Mouse (Mus musculus): Measurements from ENCODE around the gene Cetn4. TPM values are rescaled to one million over a fixed set of nuclear protein-coding genes. Genes with fewer than 3 reads are reported as not detected.

The Cetn4 gene
- total and polyA plus RNA-seq, 3 experiments = 0.89 to 2.2 (median 1.4) TPM

DNA sequence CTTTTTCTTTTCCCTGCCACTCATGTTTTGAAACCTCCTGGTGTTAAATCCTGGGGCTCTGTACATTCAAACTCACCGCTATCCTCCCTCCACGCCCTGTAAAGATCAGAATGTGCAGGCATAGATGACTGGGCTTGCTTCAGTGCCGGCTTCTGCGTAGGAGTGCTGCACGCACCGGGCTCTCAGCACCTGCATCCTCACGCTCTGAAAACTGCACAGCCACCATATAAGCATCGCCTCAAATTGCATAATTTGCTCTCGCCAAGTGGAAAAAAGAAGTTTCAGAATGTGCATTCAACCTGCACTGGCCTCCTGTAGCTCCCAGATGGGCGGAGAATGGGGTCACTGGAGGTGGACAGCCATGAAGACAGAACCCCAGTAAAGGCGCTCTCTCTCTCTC, 44.2 kb downstream of the Cetn4 start:
- H3K4me2 ChIP-seq (ENCODE audit: insufficient read depth, low read depth, poor library complexity, severe bottlenecking) = no peak overlapping the region; the same call in 1 of the 2 replicates
- DNase-seq (ENCODE audit: extremely low read depth) = peak; percentile 49
- dilution Hi-C loops (cut with MboI; ENCODE audit: extremely low pct_ligation_motif_present, extremely low pct_unique_long_range_greater_than_20kb, low sequenced_read_pairs) (no loop called here), in situ Hi-C loops (cut with MboI; ENCODE audit: low pct_ligation_motif_present, low pct_unique_long_range_greater_than_20kb, low sequenced_read_pairs) (loop anchor here (5.0 kb wide), 1 partner anchor 46 kb away; no protein-coding TSS in a partner anchor)
- H3K36me3 ChIP-seq (replicated peaks in 1 of 2; ENCODE audit: control insufficient read depth in 1 of 2, insufficient read depth in 1 of 2, low read length in 1 of 2) = no peaks in the 10 kb centered on the region
- no peak overlapping the region for H3K27ac ChIP-seq (ENCODE audit: insufficient read depth, low read depth)
- peaks cover 3 to 21% of the 10 kb centered on the region in 2 experiments; a peak in 3 of 4 replicates for H3K4me1 ChIP-seq (ENCODE audit: control insufficient read depth in 1 of 2, insufficient read depth in 2 of 2)
- H3K9ac ChIP-seq (ENCODE audit: insufficient read depth, low read depth) = no peak overlapping the region
- H3K79me2 ChIP-seq (replicated peaks; ENCODE audit: control insufficient read depth, extremely low read depth, insufficient read depth, poor library complexity, severe bottlenecking) = no peaks in the 10 kb centered on the region
- no peaks in the 10 kb centered on the region for H3K27me3 ChIP-seq (replicated peaks)
- no peak overlapping the region for H3K4me3 ChIP-seq (replicated peaks in 1 of 3; ENCODE audit: low read depth in 2 of 3, low read length in 2 of 3, poor library complexity in 1 of 3)
- TF ChIP-seq IRF4 (IDR thresholded peaks at IDR 0.05; ENCODE audit: low read depth, low read length) = peak; percentile 71
- TF ChIP-seq UBTF (IDR thresholded peaks at IDR 0.05; ENCODE audit: low read depth, low read length) = no peak
- TF ChIP-seq MAX (IDR thresholded peaks at IDR 0.05; ENCODE audit: low read length) = 0 out of 2 replicates have a peak, but pooled peaks have one; percentile 12
- peak; percentile 4; the same call in 1 of the 2 replicates for TF ChIP-seq JUN (IDR thresholded peaks at IDR 0.05; ENCODE audit: insufficient read depth, low read depth, low read length)
- no peak for TF ChIP-seq NELFE (IDR thresholded peaks at IDR 0.05; ENCODE audit: low read depth, low read length)
- 0 out of 2 replicates have a peak, but pooled peaks have one; percentile 32 for TF ChIP-seq SIN3A (IDR thresholded peaks at IDR 0.05; ENCODE audit: low read length)
- TF ChIP-seq ETS1 (conservative IDR thresholded peaks at IDR 0.05; ENCODE audit: low read depth, low read length) = peak; percentile 58
- 0 out of 2 replicates have a peak, but pooled peaks have one; percentile 8 for TF ChIP-seq MEF2A (IDR thresholded peaks at IDR 0.05; ENCODE audit: borderline replicate concordance, low read depth, low read length)
- TF ChIP-seq TBP (conservative IDR thresholded peaks at IDR 0.05; ENCODE audit: low read depth, low read length) = no peak
- TF ChIP-seq USF2 (conservative IDR thresholded peaks at IDR 0.05; ENCODE audit: low read depth, low read length) = no peak
- TF ChIP-seq NRF1 (IDR thresholded peaks at IDR 0.05; ENCODE audit: low read depth, low read length) = 0 out of 2 replicates have a peak, but pooled peaks have one; percentile 23
- TF ChIP-seq RAD21 (IDR thresholded peaks at IDR 0.05; ENCODE audit: low read depth, low read length) = no peak
- TF ChIP-seq EP300 (IDR thresholded peaks at IDR 0.05; ENCODE audit: low read length) = peak; percentile 70
- TF ChIP-seq MYC (IDR thresholded peaks at IDR 0.05; ENCODE audit: low read depth, low read length) = 0 out of 2 replicates have a peak, but pooled peaks have one; percentile 49
- TF ChIP-seq MXI1 (IDR thresholded peaks at IDR 0.05; ENCODE audit: low read depth, low read length) = peak; percentile 37; the same call in 1 of the 2 replicates
- TF ChIP-seq TCF12 (IDR thresholded peaks at IDR 0.05; ENCODE audit: low read depth, low read length) = peak; percentile 65
- 0 out of 2 replicates have a peak, but pooled peaks have one; percentile 32 for TF ChIP-seq MAFK (IDR thresholded peaks at IDR 0.05; ENCODE audit: insufficient replicate concordance, low read length)
- TF ChIP-seq BHLHE40 (IDR thresholded peaks at IDR 0.05; ENCODE audit: low read depth, low read length) = peak; percentile 93
- H3K9me3 ChIP-seq (replicated peaks; ENCODE audit: low read length) = no peaks in the 10 kb centered on the region

DNA sequence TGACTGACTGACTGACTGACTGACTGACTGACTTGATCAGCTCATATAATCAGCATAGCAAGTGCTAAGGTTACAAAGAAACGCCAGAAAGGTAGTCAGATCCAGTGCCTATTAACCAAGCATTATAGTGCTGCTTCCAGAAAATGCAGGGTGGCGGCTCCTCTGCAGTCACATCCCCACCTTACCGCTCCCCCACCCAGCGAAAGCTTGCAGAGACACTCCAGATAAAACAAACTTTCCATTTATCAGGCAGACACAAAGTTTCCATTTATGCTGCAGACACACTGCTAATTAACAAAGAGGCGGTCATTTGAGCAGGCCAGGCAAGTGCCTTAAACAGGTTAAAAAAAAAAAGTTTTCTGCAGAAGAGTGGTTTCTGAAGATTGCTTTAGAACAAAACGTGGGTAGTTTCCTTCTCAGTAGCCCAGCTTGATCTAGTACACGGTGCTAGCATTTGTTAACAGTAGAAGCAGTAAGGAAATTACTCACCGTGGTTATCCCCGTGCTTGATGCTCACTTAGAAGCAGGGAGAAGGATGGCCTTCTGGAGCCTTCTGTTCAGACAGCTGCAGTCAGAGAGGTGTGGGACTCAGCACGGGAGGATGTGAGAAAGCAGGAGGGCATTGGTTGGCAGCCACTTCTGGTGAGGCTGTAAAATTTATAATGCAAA, 53.0 kb downstream of the Cetn4 start:
- Histone ChIP-seq H3K36me3 (replicated peaks in 1 of 2; ENCODE audit: control insufficient read depth in 1 of 2, insufficient read depth in 1 of 2, low read length in 1 of 2) (no peaks in the 10 kb centered on the region), H3K4me3 (replicated peaks in 1 of 3; ENCODE audit: low read depth in 2 of 3, low read length in 2 of 3, poor library complexity in 1 of 3) (no peak overlapping the region), H3K27me3 (replicated peaks) (no peaks in the 10 kb centered on the region), H3K4me2 (ENCODE audit: insufficient read depth, low read depth, poor library complexity, severe bottlenecking) (peak overlapping the region; percentile 41), H3K9ac (ENCODE audit: insufficient read depth, low read depth) (no peak overlapping the region), H3K79me2 (replicated peaks; ENCODE audit: control insufficient read depth, extremely low read depth, insufficient read depth, poor library complexity, severe bottlenecking) (no peaks in the 10 kb centered on the region), H3K4me1 (ENCODE audit: control insufficient read depth in 1 of 2, insufficient read depth in 2 of 2) (peaks cover 15 to 24% of the 10 kb centered on the region in 2 experiments), H3K27ac (ENCODE audit: insufficient read depth, low read depth) (no peak overlapping the region), H3K9me3 (replicated peaks; ENCODE audit: low read length) (no peaks in the 10 kb centered on the region)
- dilution Hi-C loops (cut with MboI; ENCODE audit: extremely low pct_ligation_motif_present, extremely low pct_unique_long_range_greater_than_20kb, low sequenced_read_pairs) = no loop called here
- in situ Hi-C loops (cut with MboI; ENCODE audit: low pct_ligation_motif_present, low pct_unique_long_range_greater_than_20kb, low sequenced_read_pairs) = no loop called here
- DNase-seq (ENCODE audit: extremely low read depth) = peak; percentile 62
- TF ChIP-seq MXI1 (IDR thresholded peaks at IDR 0.05; ENCODE audit: low read depth, low read length) = peak; percentile 71; the same call in 1 of the 2 replicates
- peak; percentile 50 for TF ChIP-seq TCF12 (IDR thresholded peaks at IDR 0.05; ENCODE audit: low read depth, low read length)
- peak; percentile 64; the same call in 1 of the 2 replicates for TF ChIP-seq RCOR1 (conservative IDR thresholded peaks at IDR 0.05; ENCODE audit: low read depth, low read length)
- TF ChIP-seq EP300 (IDR thresholded peaks at IDR 0.05; ENCODE audit: low read length) = peak; percentile 73
- TF ChIP-seq JUN (IDR thresholded peaks at IDR 0.05; ENCODE audit: insufficient read depth, low read depth, low read length) = peak; percentile 30; the same call in 1 of the 2 replicates
- peak; percentile 69 for TF ChIP-seq ETS1 (conservative IDR thresholded peaks at IDR 0.05; ENCODE audit: low read depth, low read length)
- no peak for TF ChIP-seq CTCF (conservative IDR thresholded peaks at IDR 0.05 in 1 of 2, IDR thresholded peaks at IDR 0.05 in 1 of 2; ENCODE audit: low read depth in 2 of 2, low read length in 2 of 2)
- TF ChIP-seq SIN3A (IDR thresholded peaks at IDR 0.05; ENCODE audit: low read length) = peak; percentile 52; the same call in 1 of the 2 replicates
- TF ChIP-seq HCFC1 (IDR thresholded peaks at IDR 0.05; ENCODE audit: low read depth, low read length) = no peak
- no peak for TF ChIP-seq NRF1 (IDR thresholded peaks at IDR 0.05; ENCODE audit: low read depth, low read length)
- no peak for TF ChIP-seq ELF1 (IDR thresholded peaks at IDR 0.05; ENCODE audit: low read depth, low read length)
- TF ChIP-seq MAX (IDR thresholded peaks at IDR 0.05; ENCODE audit: low read length) = peak; percentile 57; the same call in 1 of the 2 replicates
- TF ChIP-seq PAX5 (IDR thresholded peaks at IDR 0.05; ENCODE audit: low read length) = no peak
- no peak for TF ChIP-seq MAZ (IDR thresholded peaks at IDR 0.05; ENCODE audit: low read depth, low read length)
- no peak for TF ChIP-seq ZKSCAN1 (IDR thresholded peaks at IDR 0.05; ENCODE audit: borderline replicate concordance, low read depth, low read length)
- 0 out of 2 replicates have a peak, but pooled peaks have one; percentile 36 for TF ChIP-seq MAFK (IDR thresholded peaks at IDR 0.05; ENCODE audit: insufficient replicate concordance, low read length)
- no peak for TF ChIP-seq GABPA (IDR thresholded peaks at IDR 0.05; ENCODE audit: insufficient replicate concordance, low read depth, low read length)
- no peak for TF ChIP-seq USF2 (conservative IDR thresholded peaks at IDR 0.05; ENCODE audit: low read depth, low read length)
- no peak; the same call in 1 of the 2 replicates for TF ChIP-seq SMC3 (IDR thresholded peaks at IDR 0.05; ENCODE audit: low read depth, low read length)
- TF ChIP-seq NELFE (IDR thresholded peaks at IDR 0.05; ENCODE audit: low read depth, low read length) = no peak
- TF ChIP-seq MYC (IDR thresholded peaks at IDR 0.05; ENCODE audit: low read depth, low read length) = peak; percentile 30; the same call in 1 of the 2 replicates
